8 mouse cellular contexts compared by ENCODE assay signal in genomic region chr10:69306205-69306604, GRCm38 (mm10). TPM values are rescaled to one million over a fixed set of nuclear protein-coding genes. Genes with fewer than 3 reads are reported as not detected.
A peak's percentile ranks its signal among the peaks of the same experiment; 100 is the strongest.
DNase-seq lines count a peak whose midpoint lies in the region; ATAC-seq and TF ChIP-seq lines count a peak whose summit lies in the region.

No protein-coding gene starts in this region.

- no peaks in the 10 kb centered on the region for H3K27me3 ChIP-seq in heart, embryonic 11.5 days (ENCODE audit: control insufficient read depth, insufficient read depth, low read length)
- H3K27me3 ChIP-seq in intestine, embryonic 14.5 days (replicated peaks; ENCODE audit: control insufficient read depth, insufficient read depth, low read length) = no peaks in the 10 kb centered on the region
- no peaks in the 10 kb centered on the region for H3K27me3 ChIP-seq in liver, postnatal 0 days (ENCODE audit: insufficient read depth, low read length)
- H3K27me3 ChIP-seq in midbrain, embryonic 15.5 days (replicated peaks) = no peaks in the 10 kb centered on the region

- TF ChIP-seq CTCF in liver, postnatal 0 days (IDR thresholded peaks at IDR 0.05; ENCODE audit: low read depth) = peak; percentile 88

- whole genome bisulfite sequencing in heart, embryonic 11.5 days (ENCODE audit: insufficient replicate concordance) = 43% methylated on average over 14 of the region's 14 CpGs
- 40% methylated on average over 14 of the region's 14 CpGs for WGBS in intestine, embryonic 14.5 days
- WGBS in liver, postnatal 0 days (ENCODE audit: insufficient replicate concordance) = 43% methylated on average over 14 of the region's 14 CpGs
- 68% methylated on average over 14 of the region's 14 CpGs for WGBS in midbrain, embryonic 15.5 days

- no peak overlapping the region for H3K9ac ChIP-seq in heart, embryonic 11.5 days (ENCODE audit: low read depth, low read length)
- H3K9ac ChIP-seq in intestine, embryonic 14.5 days (ENCODE audit: low read length) = no peak overlapping the region
- no peak overlapping the region for H3K9ac ChIP-seq in liver, postnatal 0 days (replicated peaks)
- no peak overlapping the region for H3K9ac ChIP-seq in midbrain, embryonic 15.5 days

- no peak for TF ChIP-seq EP300 in liver, postnatal 0 days (IDR thresholded peaks at IDR 0.05; ENCODE audit: low read depth)

- ATAC-seq in heart, embryonic 11.5 days (replicated peaks; ENCODE audit: insufficient number of reproducible peaks, low FRiP score, low TSS enrichment) = no peak
- ATAC-seq in intestine, embryonic 14.5 days (replicated peaks; ENCODE audit: low FRiP score, low TSS enrichment, low read depth) = no peak
- peak; percentile 31; the same call in 1 of the 2 replicates for ATAC-seq in liver, postnatal 0 days
- ATAC-seq in midbrain, embryonic 15.5 days (replicated peaks) = no peak

- H3K4me2 ChIP-seq in heart, embryonic 11.5 days = no peak overlapping the region
- H3K4me2 ChIP-seq in intestine, embryonic 14.5 days (ENCODE audit: low read length) = no peak overlapping the region; the same call in 1 of the 2 replicates
- H3K4me2 ChIP-seq in liver, postnatal 0 days (ENCODE audit: low read depth, low read length) = peak overlapping the region; percentile 51
- no peak overlapping the region for H3K4me2 ChIP-seq in midbrain, embryonic 15.5 days

- peak; percentile 66 to 72 for DNase-seq in heart, postnatal 14 days
- peak; percentile 25 for DNase-seq in CD4-positive helper T cell, adult 2 months (ENCODE audit: low read depth, low spot score)
- DNase-seq in adrenal gland, postnatal 14 days = peak; percentile 76
- DNase-seq in intestine, embryonic 14.5 days (ENCODE audit: low spot score) = peak; percentile 70
- DNase-seq in liver, postnatal 0 days = peak; percentile 70
- DNase-seq in spleen, postnatal 4 days (ENCODE audit: low spot score in 2 of 2) = peak; percentile 31 to 80

- H3K36me3 ChIP-seq in heart, embryonic 11.5 days (ENCODE audit: control insufficient read depth, insufficient read depth, low read length) = no peaks in the 10 kb centered on the region
- H3K36me3 ChIP-seq in intestine, embryonic 14.5 days (ENCODE audit: control insufficient read depth, insufficient read depth, low read length) = no peaks in the 10 kb centered on the region
- H3K36me3 ChIP-seq in liver, postnatal 0 days (replicated peaks; ENCODE audit: insufficient read depth, low read length) = no peaks in the 10 kb centered on the region
- no peaks in the 10 kb centered on the region for H3K36me3 ChIP-seq in midbrain, embryonic 15.5 days (replicated peaks)

- peaks cover 4% of the 10 kb centered on the region for H3K4me1 ChIP-seq in heart, embryonic 11.5 days (ENCODE audit: control insufficient read depth, insufficient read depth, low read length)
- peaks cover 12% of the 10 kb centered on the region for H3K4me1 ChIP-seq in intestine, embryonic 14.5 days (replicated peaks; ENCODE audit: control insufficient read depth, insufficient read depth, low read length)
- H3K4me1 ChIP-seq in liver, postnatal 0 days (ENCODE audit: insufficient read depth) = peaks cover 7% of the 10 kb centered on the region
- no peaks in the 10 kb centered on the region for H3K4me1 ChIP-seq in midbrain, embryonic 15.5 days

- no peaks in the 10 kb centered on the region for H3K9me3 ChIP-seq in heart, embryonic 11.5 days (replicated peaks; ENCODE audit: control insufficient read depth, low read length)
- H3K9me3 ChIP-seq in intestine, embryonic 14.5 days (ENCODE audit: control insufficient read depth, low read length) = no peaks in the 10 kb centered on the region
- no peaks in the 10 kb centered on the region for H3K9me3 ChIP-seq in liver, postnatal 0 days (ENCODE audit: low read length)
- H3K9me3 ChIP-seq in midbrain, embryonic 15.5 days = no peaks in the 10 kb centered on the region

- intact Hi-C loops in heart, postnatal 14 days (cut with DNase I) = no loop called here

- no peak overlapping the region for H3K27ac ChIP-seq in heart, embryonic 11.5 days (ENCODE audit: low read depth, low read length)
- H3K27ac ChIP-seq in intestine, embryonic 14.5 days (ENCODE audit: low read depth) = peak overlapping the region; percentile 70
- peak overlapping the region; percentile 67 for H3K27ac ChIP-seq in liver, postnatal 0 days (ENCODE audit: low read depth)
- no peak overlapping the region for H3K27ac ChIP-seq in midbrain, embryonic 15.5 days

- H3K4me3 ChIP-seq in heart, embryonic 11.5 days (ENCODE audit: low read depth, low read length) = no peak overlapping the region
- no peak overlapping the region for H3K4me3 ChIP-seq in intestine, embryonic 14.5 days (ENCODE audit: low read depth, low read length)
- no peak overlapping the region for H3K4me3 ChIP-seq in liver, postnatal 0 days (ENCODE audit: low read depth, low read length)
- no peak overlapping the region for H3K4me3 ChIP-seq in midbrain, embryonic 15.5 days

RNA-seq across cellular contexts. Expression of gene Cdk1, which starts 46.5 kb away (rescaled TPM):
- 10 to 100 TPM; 10.4 to 16.0 TPM for total RNA-seq in heart, postnatal 14 days (2021)
- 372 and 388 TPM in 2 replicates for polyA plus RNA-seq in heart, embryonic 11.5 days (2014; fragmentation: Nextera tagmentation; extraction: Ambion mirVana)
- 38.0 and 51.0 TPM in 2 replicates for total RNA-seq in adrenal gland, postnatal 14 days (2021)
- polyA plus RNA-seq in intestine, embryonic 14.5 days (2014; fragmentation: Nextera tagmentation; extraction: Ambion mirVana) = 489 and 512 TPM in 2 replicates
- 153 and 171 TPM in 2 replicates for polyA plus RNA-seq in liver, postnatal 0 days (2015; fragmentation: Nextera tagmentation; extraction: Ambion mirVana)
- polyA plus RNA-seq in midbrain, embryonic 15.5 days (2015; fragmentation: Nextera tagmentation; extraction: Ambion mirVana) = 63.0 and 66.4 TPM in 2 replicates

Comparison
In these comparisons a context has a peak if more than half of its experiments do, and no peak if none do; other contexts are left out.
1. DNase-seq: peak in every context shown above with its lines; median percentile 76 in adrenal gland, postnatal 14 days; 70 in intestine, embryonic 14.5 days; 70 in liver, postnatal 0 days; 69 in heart, postnatal 14 days; 56 in spleen, postnatal 4 days; 25 in CD4-positive helper T cell, adult 2 months.
2. H3K27ac ChIP-seq: peak in intestine, embryonic 14.5 days (single experiment) and liver, postnatal 0 days (single experiment); none in heart, embryonic 11.5 days (single experiment) and midbrain, embryonic 15.5 days (single experiment).